Mouse (Mus musculus) liver, embryonic 12.5 days (tissue): ENCODE results near the gene Abcc10. TPM values are rescaled to one million over a fixed set of nuclear protein-coding genes. Genes with fewer than 3 reads are reported as not detected.

Experiments used
- ATAC-seq: fragments of 200-750 bp; cut with Nextera tagmentation; 2 replicates; pipeline ENCODE4 v1.8.0; 2017; ENCODE audit warnings: moderate number of reproducible peaks, mild to moderate bottlenecking, moderate library complexity
- H3K27ac ChIP-seq: fragments of 300-500 bp; sonication (generic); 2 replicates; pipeline ENCODE4 v1.5.1; 2016; ENCODE audit warnings: mild to moderate bottlenecking
- H3K27me3 ChIP-seq: fragments of 300-500 bp; sonication (generic); replicated peaks from 2 replicates; pipeline ENCODE4 v1.6.1; 2016; ENCODE audit warnings: mild to moderate bottlenecking, moderate library complexity
- H3K36me3 ChIP-seq: fragments of 300-500 bp; sonication (generic); 2 replicates; pipeline ENCODE4 v1.6.1; 2016; ENCODE audit warnings: mild to moderate bottlenecking, moderate library complexity
- H3K4me1 ChIP-seq: fragments of 300-500 bp; sonication (generic); 2 replicates; pipeline ENCODE4 v1.6.1; 2016
- H3K4me2 ChIP-seq: fragments of 300-500 bp; sonication (generic); 2 replicates; pipeline ENCODE4 v1.6.1; 2016; ENCODE audit warnings: mild to moderate bottlenecking, moderate library complexity
- H3K4me3 ChIP-seq: fragments of 300-500 bp; sonication (generic); 2 replicates; pipeline ENCODE4 v1.5.1; 2016; ENCODE audit warnings: mild to moderate bottlenecking, moderate library complexity
- H3K9ac ChIP-seq: fragments of 300-500 bp; sonication (generic); 2 replicates; pipeline ENCODE4 v1.6.1; 2016; ENCODE audit warnings: mild to moderate bottlenecking, moderate library complexity
- H3K9me3 ChIP-seq: fragments of 300-500 bp; sonication (generic); replicated peaks from 2 replicates; pipeline ENCODE4 v1.6.1; 2016; ENCODE audit warnings: mild to moderate bottlenecking, moderate library complexity
- WGBS: fragments of 180-500 bp; shearing (Covaris S2); methylation state at CpG from one replicate; pipeline ENCODE4 v1.1.7; 2016; ENCODE audit not compliant: insufficient replicate concordance; 5-methylcytosine and 5-hydroxymethylcytosine counted together
- polyA plus RNA-seq: library from polyadenylated mRNA; unstranded; fragments of >200 nt; fragmentation: Nextera tagmentation; extraction: Ambion mirVana; gene quantifications from 2 replicates; pipeline ENCODE4 v1.2.1, GENCODE M21; 2016

The Abcc10 gene
- polyA plus RNA-seq, 1 experiment from 2014 or later = 2.4 TPM

GRCm38 (mm10) chr17:46310515-46310914, 17.6 kb downstream of the Abcc10 start:
- H3K4me2 ChIP-seq = no peak overlapping the region
- H3K27ac ChIP-seq = no peak overlapping the region
- no peaks in the 10 kb centered on the region for H3K9me3 ChIP-seq
- no peaks in the 10 kb centered on the region for H3K36me3 ChIP-seq
- WGBS = 62% methylated on average over 10 of the region's 10 CpGs
- H3K9ac ChIP-seq = no peak overlapping the region
- ATAC-seq = no peak
- 0 out of 2 replicates have a peak, but pooled peaks cover 5% of the 10 kb centered on the region for H3K27me3 ChIP-seq
- H3K4me1 ChIP-seq = no peaks in the 10 kb centered on the region
- no peak overlapping the region for H3K4me3 ChIP-seq

- Histone ChIP-seq H3K27me3 (0 out of 2 replicates have a peak, but pooled peaks cover 5% of the 10 kb centered on the region), H3K9me3 (no peaks in the 10 kb centered on the region), H3K4me1 (no peaks in the 10 kb centered on the region), H3K36me3 (no peaks in the 10 kb centered on the region), H3K4me2 (no peak overlapping the region), H3K9ac (no peak overlapping the region), H3K4me3 (no peak overlapping the region), H3K27ac (no peak overlapping the region)
- no peak for ATAC-seq
- WGBS = 73% methylated on average over 12 of the region's 12 CpGs
These were observed 18.3 kb downstream of the Abcc10 start for GRCm38 (mm10) chr17:46309835-46310234.

GRCm38 (mm10) chr17:46306956-46307355, 21.2 kb downstream of the Abcc10 start:
- Histone ChIP-seq H3K9me3 (no peaks in the 10 kb centered on the region), H3K9ac (no peak overlapping the region), H3K36me3 (no peaks in the 10 kb centered on the region), H3K4me3 (no peak overlapping the region), H3K27ac (no peak overlapping the region), H3K4me2 (no peak overlapping the region), H3K27me3 (0 out of 2 replicates have a peak, but pooled peaks cover 5% of the 10 kb centered on the region), H3K4me1 (no peaks in the 10 kb centered on the region)
- ATAC-seq = no peak
- WGBS = 80% methylated on average over 15 of the region's 15 CpGs

- H3K36me3 ChIP-seq = no peaks in the 10 kb centered on the region
- no peaks in the 10 kb centered on the region for H3K4me1 ChIP-seq
- H3K9ac ChIP-seq = no peak overlapping the region
- no peak overlapping the region for H3K27ac ChIP-seq
- 67% methylated on average over 9 of the region's 9 CpGs for WGBS
- no peaks in the 10 kb centered on the region for H3K9me3 ChIP-seq
- no peak for ATAC-seq
- peaks cover 17% of the 10 kb centered on the region for H3K27me3 ChIP-seq
- H3K4me3 ChIP-seq = no peak overlapping the region
- no peak overlapping the region for H3K4me2 ChIP-seq
These were observed 24.0 kb downstream of the Abcc10 start for GRCm38 (mm10) chr17:46304184-46304583.

- H3K4me2 ChIP-seq = no peak overlapping the region
- ATAC-seq = no peak
- H3K27me3 ChIP-seq = peaks cover 40% of the 10 kb centered on the region
- peaks cover 19% of the 10 kb centered on the region for H3K4me1 ChIP-seq
- H3K9me3 ChIP-seq = no peaks in the 10 kb centered on the region
- no peak overlapping the region for H3K9ac ChIP-seq
- no peak overlapping the region for H3K4me3 ChIP-seq
- no peak overlapping the region for H3K27ac ChIP-seq
- no peaks in the 10 kb centered on the region for H3K36me3 ChIP-seq
- 61% methylated on average over 12 of the region's 12 CpGs for WGBS
These were observed 26.3 kb downstream of the Abcc10 start for GRCm38 (mm10) chr17:46301892-46302291.

- 2% methylated on average over 48 of the region's 48 CpGs for WGBS
- peaks cover 19% of the 10 kb centered on the region for H3K4me1 ChIP-seq
- no peak overlapping the region for H3K9ac ChIP-seq
- peak overlapping the region; percentile 80 for H3K4me2 ChIP-seq
- no peak overlapping the region for H3K27ac ChIP-seq
- no peaks in the 10 kb centered on the region for H3K9me3 ChIP-seq
- ATAC-seq = peak; percentile 55; the same call in 1 of the 2 replicates
- peak overlapping the region; percentile 52 for H3K4me3 ChIP-seq
- peaks cover 74% of the 10 kb centered on the region for H3K27me3 ChIP-seq
- H3K36me3 ChIP-seq = no peaks in the 10 kb centered on the region
These were observed 29.8 kb downstream of the Abcc10 start for GRCm38 (mm10) chr17:46298220-46298913.

GRCm38 (mm10) chr17:46297364-46298219, 30.6 kb downstream of the Abcc10 start, which contains the start of gene Dlk2:
Gene Dlk2 (plus strand): TSS chr17:46297421.
- ATAC-seq = no peak
- Histone ChIP-seq H3K9me3 (no peaks in the 10 kb centered on the region), H3K9ac (no peak within 1 kb of the TSS), H3K4me3 (peak within 1 kb of the TSS; percentile 52), H3K27ac (no peak within 1 kb of the TSS), H3K4me1 (peaks cover 19% of the 10 kb centered on the region), H3K36me3 (no peaks in the 10 kb centered on the region), H3K27me3 (peaks cover 81% of the 10 kb centered on the region), H3K4me2 (peak within 1 kb of the TSS; percentile 80)
- 1% methylated on average over 67 of the region's 86 CpGs for WGBS

GRCm38 (mm10) chr17:46297028-46297363, 31.2 kb downstream of the Abcc10 start:
- no peak for ATAC-seq
- Histone ChIP-seq H3K36me3 (no peaks in the 10 kb centered on the region), H3K4me2 (peak overlapping the region; percentile 80), H3K4me3 (peak overlapping the region; percentile 52), H3K9me3 (no peaks in the 10 kb centered on the region), H3K27ac (no peak overlapping the region), H3K4me1 (peaks cover 19% of the 10 kb centered on the region), H3K27me3 (peaks cover 86% of the 10 kb centered on the region), H3K9ac (no peak overlapping the region)
- 8% methylated on average over 6 of the region's 6 CpGs for WGBS

- no peak overlapping the region for H3K9ac ChIP-seq
- no peaks in the 10 kb centered on the region for H3K9me3 ChIP-seq
- no peak overlapping the region for H3K4me2 ChIP-seq
- H3K4me3 ChIP-seq = no peak overlapping the region
- H3K27me3 ChIP-seq = peaks cover 86% of the 10 kb centered on the region
- 24% methylated on average over 6 of the region's 6 CpGs for WGBS
- no peak overlapping the region for H3K27ac ChIP-seq
- peaks cover 19% of the 10 kb centered on the region for H3K4me1 ChIP-seq
- ATAC-seq = no peak
- no peaks in the 10 kb centered on the region for H3K36me3 ChIP-seq
These were observed 31.6 kb downstream of the Abcc10 start for GRCm38 (mm10) chr17:46296601-46297000.

GRCm38 (mm10) chr17:46287678-46288095, 40.5 kb downstream of the Abcc10 start:
- H3K9me3 ChIP-seq = no peaks in the 10 kb centered on the region
- WGBS = 66% methylated on average over 11 of the region's 11 CpGs
- peaks cover 13% of the 10 kb centered on the region for H3K4me1 ChIP-seq
- H3K4me3 ChIP-seq = no peak overlapping the region
- peaks cover 31% of the 10 kb centered on the region for H3K27me3 ChIP-seq
- H3K4me2 ChIP-seq = no peak overlapping the region
- no peak overlapping the region for H3K9ac ChIP-seq
- no peak for ATAC-seq
- no peak overlapping the region for H3K27ac ChIP-seq
- H3K36me3 ChIP-seq = no peaks in the 10 kb centered on the region

- no peak for ATAC-seq
- no peak overlapping the region for H3K4me2 ChIP-seq
- no peak overlapping the region for H3K4me3 ChIP-seq
- H3K9me3 ChIP-seq = no peaks in the 10 kb centered on the region
- H3K4me1 ChIP-seq = peaks cover 32% of the 10 kb centered on the region
- no peak overlapping the region for H3K9ac ChIP-seq
- peaks cover 8% of the 10 kb centered on the region for H3K36me3 ChIP-seq
- no peak overlapping the region for H3K27ac ChIP-seq
- WGBS = 51% methylated on average over 6 of the region's 6 CpGs
- peaks cover 24% of the 10 kb centered on the region for H3K27me3 ChIP-seq
These were observed 42.7 kb downstream of the Abcc10 start for GRCm38 (mm10) chr17:46285407-46285806.

GRCm38 (mm10) chr17:46284653-46285052, 43.5 kb downstream of the Abcc10 start:
- H3K27ac ChIP-seq = no peak overlapping the region
- no peaks in the 10 kb centered on the region for H3K9me3 ChIP-seq
- no peak for ATAC-seq
- no peak overlapping the region for H3K4me2 ChIP-seq
- H3K27me3 ChIP-seq = peaks cover 17% of the 10 kb centered on the region
- no peak overlapping the region for H3K9ac ChIP-seq
- H3K4me1 ChIP-seq = peaks cover 32% of the 10 kb centered on the region
- 56% methylated on average over 7 of the region's 7 CpGs for WGBS
- H3K4me3 ChIP-seq = no peak overlapping the region
- peaks cover 16% of the 10 kb centered on the region for H3K36me3 ChIP-seq
